8 mouse cellular contexts compared by ENCODE assay signal in genomic region chr11:98872040-98872439, GRCm38 (mm10). TPM values are rescaled to one million over a fixed set of nuclear protein-coding genes. Genes with fewer than 3 reads are reported as not detected.
DNase-seq lines count a peak whose midpoint lies in the region; ATAC-seq and TF ChIP-seq lines count a peak whose summit lies in the region.

No protein-coding gene starts in this region.

- no peaks in the 10 kb centered on the region for H3K27me3 ChIP-seq in hindbrain, embryonic 12.5 days
- no peaks in the 10 kb centered on the region for H3K27me3 ChIP-seq in hindbrain, embryonic 13.5 days
- H3K27me3 ChIP-seq in midbrain, embryonic 14.5 days (ENCODE audit: control insufficient read depth, insufficient read depth, low read length), result no peaks in the 10 kb centered on the region
- H3K27me3 ChIP-seq in kidney, embryonic 16.5 days (ENCODE audit: insufficient read depth, low read length), result no peaks in the 10 kb centered on the region

- no peaks in the 10 kb centered on the region for H3K9me3 ChIP-seq in hindbrain, embryonic 12.5 days (replicated peaks)
- no peaks in the 10 kb centered on the region for H3K9me3 ChIP-seq in hindbrain, embryonic 13.5 days
- no peaks in the 10 kb centered on the region for H3K9me3 ChIP-seq in midbrain, embryonic 14.5 days (ENCODE audit: control insufficient read depth, low read length)
- H3K9me3 ChIP-seq in kidney, embryonic 16.5 days (ENCODE audit: low read length), result no peaks in the 10 kb centered on the region

- H3K27ac ChIP-seq in hindbrain, embryonic 12.5 days, result peak overlapping the region; percentile 1; the same call in 1 of the 2 replicates
- no peak overlapping the region for H3K27ac ChIP-seq in hindbrain, embryonic 13.5 days
- 0 out of 2 replicates have a peak overlapping the region, but pooled peaks have one; percentile 1 for H3K27ac ChIP-seq in embryonic fibroblast, embryonic 13.5 days (ENCODE audit: insufficient read depth, low read length)
- no peak overlapping the region; the same call in 1 of the 2 replicates for H3K27ac ChIP-seq in midbrain, embryonic 14.5 days (replicated peaks; ENCODE audit: low read depth, low read length)
- no peak overlapping the region for H3K27ac ChIP-seq in kidney, embryonic 16.5 days (ENCODE audit: low read length)

- peaks cover 11% of the 10 kb centered on the region; the same call in 1 of the 2 replicates for H3K4me1 ChIP-seq in hindbrain, embryonic 12.5 days
- peaks cover 20% of the 10 kb centered on the region for H3K4me1 ChIP-seq in hindbrain, embryonic 13.5 days (replicated peaks)
- no peaks in the 10 kb centered on the region; the same call in 1 of the 2 replicates for H3K4me1 ChIP-seq in embryonic fibroblast, embryonic 13.5 days (ENCODE audit: control insufficient read depth, insufficient read depth, low read length)
- no peaks in the 10 kb centered on the region for H3K4me1 ChIP-seq in midbrain, embryonic 14.5 days (ENCODE audit: control insufficient read depth, insufficient read depth, low read length)
- peaks cover 7% of the 10 kb centered on the region for H3K4me1 ChIP-seq in kidney, embryonic 16.5 days (ENCODE audit: insufficient read depth, low read length)

- TF ChIP-seq CTCF in embryonic fibroblast, embryonic 13.5 days (IDR thresholded peaks at IDR 0.05; ENCODE audit: borderline replicate concordance, insufficient read depth, low read length), result no peak

- H3K4me2 ChIP-seq in hindbrain, embryonic 12.5 days (replicated peaks), result no peak overlapping the region
- H3K4me2 ChIP-seq in hindbrain, embryonic 13.5 days, result no peak overlapping the region
- H3K4me2 ChIP-seq in midbrain, embryonic 14.5 days (ENCODE audit: low read length), result no peak overlapping the region
- no peak overlapping the region for H3K4me2 ChIP-seq in kidney, embryonic 16.5 days (replicated peaks; ENCODE audit: low read depth, low read length)

- ATAC-seq in hindbrain, embryonic 12.5 days (ENCODE audit: low FRiP score), result no peak
- ATAC-seq in hindbrain, embryonic 13.5 days (ENCODE audit: low FRiP score), result no peak
- no peak for ATAC-seq in midbrain, embryonic 14.5 days (ENCODE audit: low FRiP score, low TSS enrichment)
- ATAC-seq in kidney, embryonic 16.5 days (ENCODE audit: low FRiP score, low TSS enrichment), result no peak

- H3K9ac ChIP-seq in hindbrain, embryonic 12.5 days, result no peak overlapping the region
- H3K9ac ChIP-seq in hindbrain, embryonic 13.5 days, result no peak overlapping the region
- H3K9ac ChIP-seq in midbrain, embryonic 14.5 days (replicated peaks; ENCODE audit: low read length), result no peak overlapping the region
- no peak overlapping the region for H3K9ac ChIP-seq in kidney, embryonic 16.5 days (replicated peaks; ENCODE audit: low read length)

- DNase-seq in layer of hippocampus, adult 18-20 months (ENCODE audit: low spot score in 2 of 2), result peak; percentile 70 to 87
- peak; percentile 30 for DNase-seq in midbrain, embryonic 14.5 days
- DNase-seq in kidney, postnatal 4 days, result no peak
- no peak for DNase-seq in liver

- H3K4me3 ChIP-seq in hindbrain, embryonic 12.5 days, result no peak overlapping the region
- H3K4me3 ChIP-seq in hindbrain, embryonic 13.5 days, result no peak overlapping the region
- no peak overlapping the region for H3K4me3 ChIP-seq in embryonic fibroblast, embryonic 13.5 days (ENCODE audit: insufficient read depth, low read length)
- no peak overlapping the region for H3K4me3 ChIP-seq in midbrain, embryonic 14.5 days (replicated peaks; ENCODE audit: low read depth, low read length)
- no peak overlapping the region for H3K4me3 ChIP-seq in kidney, embryonic 16.5 days (ENCODE audit: low read length)

- WGBS in hindbrain, embryonic 12.5 days, result 78% methylated on average over 4 of the region's 4 CpGs
- whole genome bisulfite sequencing in hindbrain, embryonic 13.5 days, result 57% methylated on average over 4 of the region's 4 CpGs
- WGBS in midbrain, embryonic 14.5 days, result 51% methylated on average over 4 of the region's 4 CpGs
- 75% methylated on average over 4 of the region's 4 CpGs for WGBS in kidney, embryonic 16.5 days

- TF ChIP-seq POLR2A in embryonic fibroblast, embryonic 13.5 days (IDR thresholded peaks at IDR 0.05; ENCODE audit: low read depth, low read length), result no peak

- peaks cover 37% of the 10 kb centered on the region for H3K36me3 ChIP-seq in hindbrain, embryonic 12.5 days
- peaks cover 50% of the 10 kb centered on the region for H3K36me3 ChIP-seq in hindbrain, embryonic 13.5 days
- peaks cover 30% of the 10 kb centered on the region for H3K36me3 ChIP-seq in midbrain, embryonic 14.5 days (ENCODE audit: control insufficient read depth, insufficient read depth, low read length)
- H3K36me3 ChIP-seq in kidney, embryonic 16.5 days (ENCODE audit: insufficient read depth, low read length), result peaks cover 35% of the 10 kb centered on the region

RNA-seq across cellular contexts. Expression of gene Wipf2, which starts 8.6 kb away (rescaled TPM):
- 4.7 and 5.0 TPM in 2 replicates for polyA plus RNA-seq in hindbrain, embryonic 12.5 days (2016; fragmentation: Nextera tagmentation; extraction: Ambion mirVana)
- polyA plus RNA-seq in hindbrain, embryonic 13.5 days (2015; fragmentation: Nextera tagmentation; extraction: Ambion mirVana), result 5.0 TPM in 2 replicates
- polyA plus RNA-seq in embryonic fibroblast, embryonic 13.5 days (2011; ENCODE audit: insufficient read length, low read depth, missing spikeins), result 10.7 and 11.4 TPM in 2 replicates
- total RNA-seq in layer of hippocampus, adult 18-20 months (2021), result 10 to 100 TPM; 75.9 to 80.7 TPM
- polyA plus RNA-seq in midbrain, embryonic 14.5 days (2014; fragmentation: Nextera tagmentation; extraction: Ambion mirVana), result 5.4 and 6.1 TPM in 2 replicates
- polyA plus RNA-seq in kidney, embryonic 16.5 days (2015; fragmentation: Nextera tagmentation; extraction: Ambion mirVana), result 5.4 and 5.9 TPM in 2 replicates

RNA-seq across cellular contexts. Expression of gene Rapgefl1, which starts 35.5 kb away (rescaled TPM):
- polyA plus RNA-seq in hindbrain, embryonic 12.5 days (2016; fragmentation: Nextera tagmentation; extraction: Ambion mirVana), result 3.1 and 4.1 TPM in 2 replicates
- 6.2 and 7.0 TPM in 2 replicates for polyA plus RNA-seq in hindbrain, embryonic 13.5 days (2015; fragmentation: Nextera tagmentation; extraction: Ambion mirVana)
- polyA plus RNA-seq in embryonic fibroblast, embryonic 13.5 days (2011; ENCODE audit: insufficient read length, low read depth, missing spikeins), result 1.6 and 2.0 TPM in 2 replicates
- total RNA-seq in layer of hippocampus, adult 18-20 months (2021), result 100 to 1,000 TPM; 196 to 203 TPM
- 8.8 and 9.6 TPM in 2 replicates for polyA plus RNA-seq in midbrain, embryonic 14.5 days (2014; fragmentation: Nextera tagmentation; extraction: Ambion mirVana)
- polyA plus RNA-seq in kidney, embryonic 16.5 days (2015; fragmentation: Nextera tagmentation; extraction: Ambion mirVana), result 1.8 and 2.0 TPM in 2 replicates

RNA-seq across cellular contexts. Expression of gene Cdc6, which starts 35.6 kb away (rescaled TPM):
- polyA plus RNA-seq in hindbrain, embryonic 12.5 days (2016; fragmentation: Nextera tagmentation; extraction: Ambion mirVana), result 19.0 and 20.2 TPM in 2 replicates
- polyA plus RNA-seq in hindbrain, embryonic 13.5 days (2015; fragmentation: Nextera tagmentation; extraction: Ambion mirVana), result 5.9 and 6.0 TPM in 2 replicates
- 7.4 and 11.8 TPM in 2 replicates for polyA plus RNA-seq in embryonic fibroblast, embryonic 13.5 days (2011; ENCODE audit: insufficient read length, low read depth, missing spikeins)
- total RNA-seq in layer of hippocampus, adult 18-20 months (2021), result under 1 TPM; 0.36 to 0.79 TPM
- polyA plus RNA-seq in midbrain, embryonic 14.5 days (2014; fragmentation: Nextera tagmentation; extraction: Ambion mirVana), result 2.5 and 5.6 TPM in 2 replicates
- 36.2 and 38.6 TPM in 2 replicates for polyA plus RNA-seq in kidney, embryonic 16.5 days (2015; fragmentation: Nextera tagmentation; extraction: Ambion mirVana)

RNA-seq across cellular contexts. Expression of gene Rara, which starts 55.6 kb away (rescaled TPM):
- 38.6 and 46.9 TPM in 2 replicates for polyA plus RNA-seq in hindbrain, embryonic 12.5 days (2016; fragmentation: Nextera tagmentation; extraction: Ambion mirVana)
- polyA plus RNA-seq in hindbrain, embryonic 13.5 days (2015; fragmentation: Nextera tagmentation; extraction: Ambion mirVana), result 17.1 and 20.3 TPM in 2 replicates
- polyA plus RNA-seq in embryonic fibroblast, embryonic 13.5 days (2011; ENCODE audit: insufficient read length, low read depth, missing spikeins), result 26.8 and 28.2 TPM in 2 replicates
- total RNA-seq in layer of hippocampus, adult 18-20 months (2021), result 10 to 100 TPM; 18.3 to 26.6 TPM
- polyA plus RNA-seq in midbrain, embryonic 14.5 days (2014; fragmentation: Nextera tagmentation; extraction: Ambion mirVana), result 8.8 and 11.0 TPM in 2 replicates
- polyA plus RNA-seq in kidney, embryonic 16.5 days (2015; fragmentation: Nextera tagmentation; extraction: Ambion mirVana), result 31.4 and 32.5 TPM in 2 replicates

Comparison
In these comparisons a context has a peak if more than half of its experiments do, and no peak if none do; other contexts are left out.
1. H3K27ac ChIP-seq: peak in hindbrain, embryonic 12.5 days (single experiment) and embryonic fibroblast, embryonic 13.5 days (single experiment); none in hindbrain, embryonic 13.5 days (single experiment), midbrain, embryonic 14.5 days (single experiment) and kidney, embryonic 16.5 days (single experiment).
2. DNase-seq: peak in layer of hippocampus, adult 18-20 months (2 of 2) and midbrain, embryonic 14.5 days (single experiment); none in kidney, postnatal 4 days (0 of 2) and liver (single experiment).